Mouse (Mus musculus) frontal cortex, postnatal 36 days (tissue): ENCODE measurements around the gene Myod1.

Source experiments
- DNase-seq, 2 experiments: peaks; one replicate each; pipeline ENCODE4 v3.0.0; 2022; ENCODE audit warnings: low spot score in 2 of 2

The Myod1 gene

GRCm38 (mm10) chr7:46391701-46392100, 15.4 kb downstream of the Myod1 start:
- no peak for DNase-seq

GRCm38 (mm10) chr7:46393116-46393515, 16.8 kb downstream of the Myod1 start:
- DNase-seq: peak; percentile 85 to 89

- no peak for DNase-seq
These were observed 17.6 kb downstream of the Myod1 start for GRCm38 (mm10) chr7:46393718-46394511.

GRCm38 (mm10) chr7:46394933-46395332, 18.7 kb downstream of the Myod1 start:
- DNase-seq: no peak

GRCm38 (mm10) chr7:46395571-46395970, 19.3 kb downstream of the Myod1 start:
- no peak for DNase-seq

GRCm38 (mm10) chr7:46396231-46396927, 20.1 kb downstream of the Myod1 start, which contains the start of gene Kcnc1:
Gene Kcnc1 (plus strand): TSS chr7:46396497.
- peak; percentile 65 to 71 for DNase-seq

- peak in 1 of 2 experiments; percentile 63 for DNase-seq
These were observed 20.9 kb downstream of the Myod1 start for GRCm38 (mm10) chr7:46396928-46397731.

- peak in 1 of 2 experiments; percentile 77 for DNase-seq
These were observed 21.6 kb downstream of the Myod1 start for GRCm38 (mm10) chr7:46397732-46398333.

GRCm38 (mm10) chr7:46398612-46399011, 22.3 kb downstream of the Myod1 start:
- no peak for DNase-seq

GRCm38 (mm10) chr7:46399676-46400075, 23.4 kb downstream of the Myod1 start:
- DNase-seq: no peak

GRCm38 (mm10) chr7:46400346-46400745, 24.1 kb downstream of the Myod1 start:
- no peak for DNase-seq

- no peak for DNase-seq
These were observed 25.3 kb downstream of the Myod1 start for GRCm38 (mm10) chr7:46401371-46402180.

- no peak for DNase-seq
These were observed 27.6 kb downstream of the Myod1 start for GRCm38 (mm10) chr7:46403616-46404485.

- no peak for DNase-seq
These were observed 28.5 kb downstream of the Myod1 start for GRCm38 (mm10) chr7:46404756-46405155.

- DNase-seq: no peak
These were observed 32.3 kb downstream of the Myod1 start for GRCm38 (mm10) chr7:46408606-46409005.

GRCm38 (mm10) chr7:46409204-46409789, 33.0 kb downstream of the Myod1 start:
- DNase-seq: no peak

GRCm38 (mm10) chr7:46410727-46411126, 34.5 kb downstream of the Myod1 start:
- DNase-seq: no peak

GRCm38 (mm10) chr7:46412823-46413222, 36.5 kb downstream of the Myod1 start:
- no peak for DNase-seq

- no peak for DNase-seq
These were observed 37.9 kb downstream of the Myod1 start for GRCm38 (mm10) chr7:46413959-46414725.
